Mouse (Mus musculus): ENCODE measurements around the gene Errfi1.

DNA sequence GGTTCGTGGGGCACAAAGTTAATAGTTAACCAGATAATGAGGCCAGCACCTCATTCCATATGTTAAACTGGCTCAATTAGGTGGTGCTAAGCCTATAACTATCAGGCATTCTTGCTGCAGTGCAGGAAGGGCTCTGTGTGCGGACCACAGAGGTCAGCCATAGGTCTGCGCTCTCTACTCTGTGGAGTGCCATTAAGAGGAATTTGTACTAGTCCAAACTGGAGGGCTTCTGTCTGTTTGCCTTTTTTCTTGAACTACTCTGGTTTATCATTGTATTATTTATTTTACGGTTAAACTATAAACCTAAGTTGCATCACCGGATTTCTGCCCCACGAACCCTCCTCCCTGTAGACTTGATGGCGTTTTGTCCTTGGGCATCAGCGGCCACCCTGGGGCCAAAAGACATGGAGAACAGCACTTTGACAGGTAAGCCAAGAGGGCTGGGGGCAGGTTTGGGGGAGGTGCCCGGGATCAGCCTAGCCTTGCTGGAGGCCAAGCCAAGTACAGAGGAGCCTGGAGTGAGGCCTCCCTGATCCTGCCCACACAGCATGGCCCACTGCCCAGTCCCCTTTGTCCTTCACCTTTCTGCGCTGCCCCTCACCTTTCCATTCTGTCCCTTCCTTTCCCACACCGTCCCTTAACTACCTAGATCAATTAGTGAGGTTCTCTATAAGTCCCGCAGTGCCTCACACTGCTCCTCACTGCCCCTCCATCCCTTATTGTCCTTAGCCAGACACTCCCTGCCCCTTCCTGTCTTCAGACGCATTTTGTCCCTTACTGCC lies at the start of gene Errfi1:
- TF ChIP-seq CTCF (IDR thresholded peaks at IDR 0.05; ENCODE audit: control insufficient read depth, insufficient read depth, low read length) (no peak), POLR2A (IDR thresholded peaks at IDR 0.05; ENCODE audit: borderline replicate concordance, control insufficient read depth, low read depth, low read length) (no peak)
